ENCODE assay signal across 8 mouse cellular contexts in genomic region chr2:31769631-31770111, GRCm38 (mm10). TPM values are rescaled to one million over a fixed set of nuclear protein-coding genes. Genes with fewer than 3 reads are reported as not detected.
DNase-seq lines count a peak whose midpoint lies in the region; ATAC-seq and TF ChIP-seq lines count a peak whose summit lies in the region.

No protein-coding gene starts in this region.

- TF ChIP-seq CTCF in layer of hippocampus, adult 2 months (conservative IDR thresholded peaks at IDR 0.05): no peak

- ATAC-seq in hindbrain, embryonic 16.5 days: peak; percentile 45; the same call in 1 of the 2 replicates
- 0 out of 2 replicates have a peak, but pooled peaks have one; percentile 28 for ATAC-seq in liver, embryonic 15.5 days (ENCODE audit: insufficient read depth)
- ATAC-seq in neural tube, embryonic 15.5 days (ENCODE audit: low FRiP score): no peak

- no peaks in the 10 kb centered on the region for H3K36me3 ChIP-seq in hindbrain, embryonic 16.5 days (ENCODE audit: control insufficient read depth, insufficient read depth, low read length)
- no peaks in the 10 kb centered on the region for H3K36me3 ChIP-seq in liver, embryonic 15.5 days (replicated peaks)
- H3K36me3 ChIP-seq in neural tube, embryonic 15.5 days: no peaks in the 10 kb centered on the region

- peak overlapping the region; percentile 87 for H3K27ac ChIP-seq in layer of hippocampus, adult 2 months
- H3K27ac ChIP-seq in hindbrain, embryonic 16.5 days (ENCODE audit: low read depth, low read length): no peak overlapping the region
- H3K27ac ChIP-seq in liver, embryonic 15.5 days (replicated peaks): peak overlapping the region; percentile 25; the same call in 1 of the 2 replicates
- H3K27ac ChIP-seq in neural tube, embryonic 15.5 days (replicated peaks): peak overlapping the region; percentile 60

- H3K9ac ChIP-seq in hindbrain, embryonic 16.5 days (ENCODE audit: low read depth, low read length): no peak overlapping the region
- no peak overlapping the region for H3K9ac ChIP-seq in liver, embryonic 15.5 days
- H3K9ac ChIP-seq in neural tube, embryonic 15.5 days (replicated peaks): no peak overlapping the region

- H3K9me3 ChIP-seq in hindbrain, embryonic 16.5 days (ENCODE audit: control insufficient read depth, low read length): no peaks in the 10 kb centered on the region
- H3K9me3 ChIP-seq in liver, embryonic 15.5 days (replicated peaks): no peaks in the 10 kb centered on the region
- H3K9me3 ChIP-seq in neural tube, embryonic 15.5 days (replicated peaks): no peaks in the 10 kb centered on the region

- WGBS in hindbrain, embryonic 16.5 days: 43% methylated on average over 6 of the region's 6 CpGs
- 31% methylated on average over 6 of the region's 6 CpGs for WGBS in liver, embryonic 15.5 days (ENCODE audit: insufficient replicate concordance)
- 39% methylated on average over 6 of the region's 6 CpGs for WGBS in neural tube, embryonic 15.5 days

- H3K27me3 ChIP-seq in hindbrain, embryonic 16.5 days (replicated peaks; ENCODE audit: control insufficient read depth, insufficient read depth, low read length): no peaks in the 10 kb centered on the region
- H3K27me3 ChIP-seq in liver, embryonic 15.5 days: no peaks in the 10 kb centered on the region
- no peaks in the 10 kb centered on the region for H3K27me3 ChIP-seq in neural tube, embryonic 15.5 days (replicated peaks)

- H3K4me3 ChIP-seq in layer of hippocampus, adult 2 months: no peak overlapping the region
- H3K4me3 ChIP-seq in hindbrain, embryonic 16.5 days (ENCODE audit: low read length): no peak overlapping the region
- no peak overlapping the region for H3K4me3 ChIP-seq in liver, embryonic 15.5 days (replicated peaks)
- no peak overlapping the region for H3K4me3 ChIP-seq in neural tube, embryonic 15.5 days (replicated peaks)

- H3K4me1 ChIP-seq in hindbrain, embryonic 16.5 days (ENCODE audit: control insufficient read depth, insufficient read depth, low read depth, low read length): peaks cover 9% of the 10 kb centered on the region
- peaks cover 64% of the 10 kb centered on the region for H3K4me1 ChIP-seq in liver, embryonic 15.5 days (replicated peaks)
- H3K4me1 ChIP-seq in neural tube, embryonic 15.5 days: peaks cover 37% of the 10 kb centered on the region

- no peak for DNase-seq in layer of hippocampus, adult 2 months (ENCODE audit: low spot score in 2 of 2)
- no peak for DNase-seq in layer of hippocampus, adult 18-20 months (ENCODE audit: low spot score in 2 of 2)
- peak; percentile 57 for DNase-seq in gastrocnemius, adult 8-10 months (ENCODE audit: low spot score in 2 of 2)
- DNase-seq in layer of hippocampus, postnatal 36 days: no peak
- DNase-seq in left cerebral cortex, adult 18-20 months (ENCODE audit: low spot score in 2 of 2): no peak

- no peak overlapping the region for H3K4me2 ChIP-seq in hindbrain, embryonic 16.5 days (ENCODE audit: low read length)
- H3K4me2 ChIP-seq in liver, embryonic 15.5 days: peak overlapping the region; percentile 30; the same call in 1 of the 2 replicates
- H3K4me2 ChIP-seq in neural tube, embryonic 15.5 days: no peak overlapping the region; the same call in 1 of the 2 replicates

RNA-seq across cellular contexts. Expression of gene Qrfp, which starts 40.7 kb away (rescaled TPM):
- total RNA-seq in layer of hippocampus, adult 2 months (2021): not detected
- not detected for total RNA-seq in layer of hippocampus, adult 18-20 months (2021)
- not detected for total RNA-seq in gastrocnemius, adult 8-10 months (2022)
- polyA plus RNA-seq in hindbrain, embryonic 16.5 days (2015; fragmentation: Nextera tagmentation; extraction: Ambion mirVana): 0.09 TPM in 1 of 2 replicates, not detected in the other
- 0.03 and 0.08 TPM in 2 replicates for polyA plus RNA-seq in liver, embryonic 15.5 days (2015; fragmentation: Nextera tagmentation; extraction: Ambion mirVana)
- polyA plus RNA-seq in neural tube, embryonic 15.5 days (2015; fragmentation: Nextera tagmentation; extraction: Ambion mirVana): 0.23 TPM in 1 of 2 replicates, not detected in the other
- not detected for total RNA-seq in layer of hippocampus, postnatal 36 days (2021)
- total RNA-seq in left cerebral cortex, adult 18-20 months (2021): not detected

Comparison
In these comparisons a context has a peak if more than half of its experiments do, and no peak if none do; other contexts are left out.
1. DNase-seq: peak in gastrocnemius, adult 8-10 months (2 of 2); none in layer of hippocampus, adult 2 months (0 of 2), layer of hippocampus, adult 18-20 months (0 of 2), layer of hippocampus, postnatal 36 days (0 of 2) and left cerebral cortex, adult 18-20 months (0 of 2).